Mouse (Mus musculus) liver (tissue): ENCODE results near the gene Fam222b.
A peak's percentile ranks its signal among the peaks of the same experiment; 100 is the strongest.

Experiments used
- DNase-seq: peaks from one replicate; pipeline ENCODE4 v3.0.0-alpha.2; 2020; ENCODE audit warnings: mixed read lengths

Fam222b gene

DNA sequence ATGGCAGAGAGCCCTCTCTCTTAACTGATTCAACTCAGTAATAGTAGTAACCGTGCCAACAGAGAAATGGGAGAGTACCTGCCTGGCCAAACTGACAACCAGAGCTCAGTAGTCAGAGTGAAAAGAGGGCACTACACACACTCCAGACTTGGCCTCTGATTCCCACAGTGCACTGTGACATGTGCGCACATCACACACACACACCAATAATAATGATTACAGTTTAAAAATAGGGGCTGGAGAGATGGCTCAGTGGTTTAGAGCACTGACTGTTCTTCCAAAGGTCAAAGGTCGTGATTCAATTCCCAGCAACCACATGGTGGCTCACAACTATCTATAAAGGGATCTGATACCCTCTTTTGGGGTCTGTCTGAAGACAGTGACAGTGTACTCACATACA is 43.6 kb downstream of the Fam222b start:
- no peak for DNase-seq

DNA sequence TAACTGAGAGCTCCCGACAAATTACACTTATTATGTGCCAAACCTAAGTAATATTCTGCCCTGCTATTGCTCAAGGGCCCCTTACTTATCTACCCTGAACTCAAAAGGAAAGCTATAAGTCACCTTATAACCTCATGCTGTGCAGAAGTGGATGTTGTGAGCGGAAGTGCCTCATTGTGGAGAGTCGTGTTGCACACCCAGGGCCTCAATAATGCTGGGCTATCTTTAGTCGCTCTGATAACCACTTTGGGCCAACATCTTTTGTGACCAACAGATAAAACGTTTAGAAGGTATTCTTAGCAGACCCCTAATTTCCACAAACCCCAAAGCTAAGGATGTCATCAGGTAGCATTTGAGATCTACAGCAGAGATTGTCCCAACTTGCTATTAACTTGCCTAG is 46.2 kb downstream of the Fam222b start:
- DNase-seq, result no peak

DNA sequence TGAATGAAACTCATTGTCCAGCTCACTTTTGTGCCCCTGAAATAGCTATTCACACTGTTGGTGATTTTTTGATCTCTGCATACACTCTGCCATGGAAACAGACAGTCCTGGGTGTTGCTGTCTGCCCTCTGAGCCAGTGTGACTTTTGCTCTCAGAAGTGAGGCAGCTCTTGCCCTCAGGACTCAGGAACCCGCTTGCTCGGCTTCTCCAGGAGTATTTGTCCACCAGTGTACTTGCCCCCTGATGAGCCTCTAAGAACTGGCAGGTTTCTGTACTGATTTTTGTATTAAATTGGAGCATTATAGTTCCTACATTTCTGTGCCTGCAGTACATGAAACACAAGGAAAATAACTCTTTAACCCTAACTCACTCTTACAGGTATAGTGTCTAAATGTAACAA is 49.1 kb downstream of the Fam222b start:
- DNase-seq, result no peak

- DNase-seq, result no peak
These were observed 51.7 kb downstream of the Fam222b start for GRCm38 (mm10) chr11:78146168-78146567.

GRCm38 (mm10) chr11:78146707-78147543 is 52.5 kb downstream of the Fam222b start:
- DNase-seq, result no peak

GRCm38 (mm10) chr11:78151161-78151560 is 56.7 kb downstream of the Fam222b start:
- DNase-seq, result peak; percentile 60

DNA sequence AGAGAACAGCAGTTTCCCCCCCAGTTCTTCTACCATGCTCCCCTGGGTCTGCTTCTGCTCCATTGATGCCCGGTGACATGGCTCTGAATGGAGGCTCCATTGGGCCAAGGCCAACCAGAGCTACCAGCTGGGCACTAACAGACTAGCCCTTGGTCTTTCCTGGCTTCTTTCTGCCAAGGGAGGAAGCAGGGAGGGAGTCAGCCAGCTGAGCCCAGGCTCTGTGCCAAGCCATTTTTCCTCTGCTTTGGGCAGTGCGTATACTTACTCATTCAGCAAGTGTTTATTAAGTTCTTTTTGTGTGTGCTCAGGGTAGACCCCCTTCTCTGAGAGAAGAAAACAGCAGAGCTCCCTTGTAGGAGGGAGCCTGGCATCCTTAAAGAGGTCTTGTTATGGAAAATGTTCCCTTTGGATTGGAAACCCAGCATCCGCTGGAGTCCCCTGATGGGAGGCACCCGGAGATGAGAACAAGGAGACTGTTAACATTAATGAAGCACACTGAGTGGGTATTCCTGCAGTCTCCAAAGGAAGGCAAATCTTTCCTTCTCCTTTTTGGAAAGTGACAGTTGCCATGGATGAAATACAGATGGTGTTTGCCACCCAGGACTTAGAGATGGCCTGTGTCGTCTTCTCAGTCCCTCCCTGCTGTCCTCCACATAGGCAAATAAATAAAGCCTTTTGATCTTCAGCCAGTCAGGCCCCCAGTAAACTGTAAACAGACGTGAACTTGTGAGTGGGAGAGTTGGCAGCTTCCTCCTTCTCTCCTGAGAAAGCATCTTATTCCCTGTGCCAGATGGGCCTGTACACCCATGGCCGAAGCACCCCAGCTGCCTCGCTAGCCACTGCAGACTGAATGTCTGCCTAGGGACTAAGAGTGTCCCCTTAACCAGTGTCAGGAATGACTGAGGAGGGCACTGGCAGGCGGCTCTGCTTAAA is 58.1 kb downstream of the Fam222b start:
- no peak for DNase-seq

DNA sequence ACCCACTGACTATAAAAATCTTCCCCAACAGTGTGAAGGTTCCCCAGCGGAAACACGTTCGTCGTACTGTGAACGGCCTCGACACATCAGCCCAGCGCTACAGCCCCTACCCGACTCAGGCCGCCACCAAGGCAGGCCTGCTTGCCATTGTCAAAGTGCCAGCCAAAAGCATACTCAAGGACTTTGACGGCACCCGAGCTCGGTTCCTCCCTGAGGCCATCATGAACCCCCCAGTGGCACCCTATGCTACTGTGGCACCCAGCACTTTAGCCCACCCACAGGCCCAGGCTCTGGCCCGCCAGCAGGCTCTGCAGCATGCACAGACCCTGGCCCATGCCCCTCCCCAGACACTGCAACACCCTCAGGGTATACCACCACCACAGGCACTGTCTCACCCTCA is 59.3 kb downstream of the Fam222b start:
- DNase-seq, result no peak

- DNase-seq, result no peak
These were observed 61.2 kb downstream of the Fam222b start for GRCm38 (mm10) chr11:78155674-78156073.

DNA sequence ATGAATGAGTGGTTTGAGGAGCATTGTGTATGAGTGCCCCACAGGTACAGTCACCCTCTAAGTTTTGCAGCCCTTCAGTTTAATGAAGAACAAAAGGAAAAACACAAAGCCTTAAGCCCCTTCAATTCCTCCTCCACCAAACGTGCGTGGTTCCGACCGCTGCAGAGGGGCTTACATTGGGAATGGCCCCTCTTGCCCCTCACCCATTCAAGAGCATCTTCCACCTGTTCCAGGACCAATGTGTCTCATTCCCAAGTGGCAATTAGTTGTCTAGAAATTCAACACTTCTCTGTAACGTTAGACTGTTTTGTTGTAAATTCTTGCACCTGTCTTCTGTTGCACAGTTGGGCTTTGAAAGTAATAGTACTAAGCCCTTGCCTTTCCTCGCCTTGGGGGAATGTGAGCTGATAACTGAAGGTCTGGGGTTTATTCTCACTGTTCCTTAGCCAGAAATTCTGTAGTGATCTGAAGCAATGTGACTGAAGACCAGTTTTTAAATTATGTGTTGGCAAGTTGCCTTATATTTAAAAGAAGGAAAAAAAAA is 61.8 kb downstream of the Fam222b start:
- DNase-seq, result no peak

DNA sequence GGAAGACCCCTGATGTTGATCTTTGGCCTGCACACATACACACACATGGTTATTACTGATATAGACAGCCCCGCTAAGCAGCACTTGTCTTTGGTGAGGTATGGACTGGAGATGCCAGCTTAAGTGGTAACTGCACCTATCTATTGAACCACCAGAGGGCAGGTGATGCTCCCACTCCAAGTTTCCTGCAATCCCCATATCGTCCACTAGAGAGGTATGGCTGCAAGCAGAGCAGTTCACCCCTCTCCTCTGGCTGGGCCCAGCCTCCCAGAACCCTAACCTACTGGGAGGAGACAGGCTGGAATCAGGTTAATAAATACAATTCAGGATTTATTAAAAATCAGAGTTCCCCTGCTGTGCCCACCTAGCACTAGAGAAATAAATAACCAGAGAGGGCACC is 64.6 kb downstream of the Fam222b start:
- DNase-seq, result peak; percentile 82

- DNase-seq, result no peak
These were observed 65.1 kb downstream of the Fam222b start for GRCm38 (mm10) chr11:78159557-78159956.

DNA sequence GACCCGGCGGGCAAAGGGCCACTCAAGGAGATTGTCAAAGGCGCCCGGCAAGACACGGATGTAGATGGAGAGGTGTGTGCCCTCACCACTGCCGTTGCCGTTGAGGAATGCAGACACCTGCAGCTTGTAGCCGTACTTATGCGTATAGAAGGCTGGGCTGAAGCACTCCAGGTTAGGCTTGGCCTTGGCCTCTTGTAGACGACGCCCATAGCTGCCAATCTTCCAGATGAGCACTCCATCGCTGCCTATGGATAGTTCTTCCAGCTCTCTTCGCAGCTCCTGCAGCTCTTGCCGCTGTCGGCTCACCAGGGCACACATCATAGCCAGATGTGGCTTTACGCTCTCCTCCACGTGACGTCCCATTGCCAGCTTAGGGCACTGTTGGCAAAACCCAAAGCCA is 65.7 kb downstream of the Fam222b start:
- no peak for DNase-seq

DNA sequence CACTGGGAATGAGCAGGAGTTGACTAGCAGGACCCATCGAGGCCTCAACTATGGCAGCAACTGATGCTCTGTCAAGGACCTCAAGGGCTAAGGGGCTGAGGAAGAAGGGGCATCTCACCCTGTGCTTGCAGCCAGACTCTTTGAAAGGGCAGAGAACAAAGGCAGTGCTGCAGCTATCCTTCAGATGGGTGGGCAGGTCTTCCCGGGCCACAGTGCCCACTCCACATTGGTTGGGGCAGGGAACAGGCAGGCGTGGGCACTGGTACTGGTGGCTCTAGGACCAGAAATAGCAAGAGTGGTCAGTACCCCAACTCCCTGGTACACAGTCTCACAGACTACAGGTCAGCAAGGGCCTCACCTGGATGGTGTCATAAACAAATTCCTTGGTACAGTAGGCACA is 66.2 kb downstream of the Fam222b start:
- DNase-seq, result no peak

DNA sequence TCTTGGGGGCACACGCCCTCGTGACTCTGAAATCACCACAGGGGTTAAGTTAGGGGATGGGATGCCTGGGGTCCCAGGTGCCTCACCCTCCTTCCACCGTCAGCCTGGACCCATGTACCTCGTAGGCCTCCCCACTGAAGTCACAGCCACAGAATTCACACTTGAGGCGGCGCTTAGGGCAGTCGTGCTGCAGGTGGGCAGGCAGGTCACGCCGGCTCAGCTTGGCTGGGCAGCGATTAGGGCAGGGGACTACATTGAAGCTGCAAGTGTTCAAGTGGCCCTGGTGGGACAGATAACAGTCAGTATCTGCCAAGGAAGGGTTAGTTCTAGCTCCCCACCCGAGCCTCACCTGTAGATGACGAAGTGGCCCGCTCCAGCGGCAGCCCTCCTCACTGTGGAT is 66.7 kb downstream of the Fam222b start:
- no peak for DNase-seq

- DNase-seq, result no peak
These were observed 67.5 kb downstream of the Fam222b start for GRCm38 (mm10) chr11:78161968-78162367.

DNA sequence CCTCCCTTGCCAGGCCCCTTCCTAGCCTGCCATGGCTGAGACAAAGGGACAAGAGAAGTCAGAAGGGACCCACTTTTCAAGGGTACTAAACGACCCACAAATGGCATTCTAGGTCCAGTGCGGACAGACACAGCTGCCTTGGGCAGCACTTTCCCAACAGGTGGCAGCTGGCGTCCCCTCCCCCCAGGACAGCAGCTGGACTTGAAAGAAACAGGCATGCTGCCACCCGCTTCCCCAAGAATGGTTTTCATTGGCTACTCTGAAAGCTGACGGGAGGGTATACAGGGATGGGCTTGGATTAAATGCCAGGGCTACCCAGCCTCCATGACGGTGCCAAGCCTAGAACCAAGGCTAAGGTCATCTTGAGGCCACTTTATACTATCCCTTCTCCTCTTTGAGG is 68.0 kb downstream of the Fam222b start:
- no peak for DNase-seq

- DNase-seq, result no peak
These were observed 68.6 kb downstream of the Fam222b start for GRCm38 (mm10) chr11:78163045-78163444.

GRCm38 (mm10) chr11:78163681-78164603 is 69.5 kb downstream of the Fam222b start:
- DNase-seq, result peak; percentile 72

DNA sequence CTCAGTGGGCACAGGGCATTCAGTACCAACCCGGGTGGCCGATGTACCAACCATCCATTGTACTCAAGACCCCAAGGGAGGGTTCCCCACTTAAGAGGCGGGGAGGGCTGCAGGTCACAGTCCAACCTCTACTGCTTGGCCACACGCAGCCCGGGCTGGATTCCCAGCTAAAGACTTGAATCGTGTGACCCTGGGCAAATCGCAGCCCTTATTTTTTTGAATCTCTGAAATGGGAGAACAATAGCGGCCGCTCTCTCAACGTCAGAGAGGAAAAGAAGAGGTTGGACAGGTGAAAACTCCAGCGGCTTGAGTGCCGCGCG is 70.1 kb downstream of the Fam222b start:
- DNase-seq, result no peak

- peak; percentile 94 for DNase-seq
These were observed 70.7 kb downstream of the Fam222b start, which contains the start of gene Traf4 for GRCm38 (mm10) chr11:78164924-78165760. Gene Traf4 (minus strand): TSS chr11:78165589.

DNA sequence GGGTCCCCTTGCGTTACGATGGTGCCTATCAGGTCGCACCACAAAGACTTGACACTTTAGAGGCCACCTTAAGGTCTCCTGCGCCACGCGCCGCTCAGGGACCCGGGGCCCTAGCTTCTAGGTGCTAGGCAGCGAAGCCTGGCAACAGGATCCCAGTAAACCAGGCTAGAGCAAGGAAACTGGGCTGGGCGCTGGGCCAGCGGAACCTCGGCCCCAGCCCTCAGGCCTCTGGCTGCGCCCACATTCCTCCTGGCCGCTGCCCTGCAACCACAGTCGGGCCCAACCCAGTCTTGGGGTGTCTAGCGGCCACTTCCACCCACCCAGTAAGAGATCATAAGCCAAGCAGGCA is 71.3 kb downstream of the Fam222b start:
- no peak for DNase-seq
